In the genomic region with DNA sequence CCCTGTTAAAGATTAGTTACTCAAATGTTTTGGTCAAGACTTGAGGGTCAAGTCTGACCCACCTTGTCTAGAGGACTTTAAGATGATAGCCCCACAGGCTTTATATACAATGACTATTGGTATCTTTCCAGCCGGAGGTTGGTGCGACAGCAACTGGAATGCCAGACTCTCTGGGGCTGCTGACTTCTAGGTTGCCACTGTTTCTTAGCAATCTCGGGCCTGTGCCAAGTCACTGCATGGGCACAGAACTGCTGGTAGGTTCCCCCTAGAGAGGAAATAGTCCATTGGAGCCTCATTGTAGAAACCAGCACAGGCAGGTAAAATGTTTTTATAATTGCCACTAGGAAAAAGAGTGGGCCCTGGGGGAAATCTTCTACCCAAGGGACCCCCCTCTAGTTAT, we compare ENCODE assay signal across 21 mouse cellular contexts. TPM values are rescaled to one million over a fixed set of nuclear protein-coding genes. Genes with fewer than 3 reads are reported as not detected.
A peak's percentile ranks its signal among the peaks of the same experiment; 100 is the strongest.
DNase-seq lines count a peak whose midpoint lies in the region; ATAC-seq lines count a peak whose summit lies in the region.
"Had no signal": no experiment of that assay in that cellular context is flagged by ENCODE, and none has a peak within 500 bp of the region (broad histone marks: within the 10 kb centered on the region; RNA-seq: fewer than 3 reads in every experiment).

No protein-coding gene starts in this region.

- no peaks in the 10 kb centered on the region for H3K27me3 ChIP-seq in embryonic facial prominence, embryonic 14.5 days (replicated peaks; ENCODE audit: control insufficient read depth, insufficient read depth, low read length)
- H3K27me3 ChIP-seq in embryonic facial prominence, embryonic 10.5 days (replicated peaks; ENCODE audit: low read depth, poor library complexity, severe bottlenecking), result no peaks in the 10 kb centered on the region
- H3K27me3 ChIP-seq in kidney, embryonic 15.5 days, result no peaks in the 10 kb centered on the region
- H3K27me3 ChIP-seq: hindbrain, embryonic 15.5 days; limb, embryonic 12.5 days; midbrain, embryonic 15.5 days had no signal

- no peak overlapping the region for H3K4me3 ChIP-seq in embryonic facial prominence, embryonic 14.5 days (ENCODE audit: low read depth, low read length)
- no peak overlapping the region for H3K4me3 ChIP-seq in embryonic facial prominence, embryonic 10.5 days
- no peak overlapping the region for H3K4me3 ChIP-seq in kidney, embryonic 15.5 days (replicated peaks)
- H3K4me3 ChIP-seq: hindbrain, embryonic 15.5 days; limb, embryonic 12.5 days; liver, embryonic 15.5 days; midbrain, embryonic 15.5 days had no signal

- DNase-seq in embryonic facial prominence, embryonic 14.5 days (ENCODE audit: low spot score), result peak; percentile 41
- no peak for DNase-seq in embryonic facial prominence, embryonic 10.5 days (ENCODE audit: low spot score)
- DNase-seq in kidney, adult 18-20 months, result peak; percentile 33
- DNase-seq in kidney, adult 9 months, result peak; percentile 35
- DNase-seq in kidney, postnatal 36 days, result peak; percentile 40 to 52
- no peak for DNase-seq in layer of hippocampus, adult 9-11 months
- DNase-seq: cerebellum, adult 8-10 months; cerebellum, postnatal 25 days; gastrocnemius, postnatal 14 days; lung, embryonic 14.5 days; lung, postnatal 14 days; spleen, adult 18-20 months; thymus, postnatal 14 days had no signal

- H3K9me3 ChIP-seq in embryonic facial prominence, embryonic 14.5 days (ENCODE audit: control insufficient read depth, low read length), result no peaks in the 10 kb centered on the region
- H3K9me3 ChIP-seq in embryonic facial prominence, embryonic 10.5 days, result no peaks in the 10 kb centered on the region
- no peaks in the 10 kb centered on the region for H3K9me3 ChIP-seq in kidney, embryonic 15.5 days (replicated peaks)
- H3K9me3 ChIP-seq: hindbrain, embryonic 15.5 days; limb, embryonic 12.5 days; liver, embryonic 15.5 days; midbrain, embryonic 15.5 days had no signal

- no peak overlapping the region for H3K4me2 ChIP-seq in embryonic facial prominence, embryonic 14.5 days (ENCODE audit: low read depth, low read length)
- no peak overlapping the region for H3K4me2 ChIP-seq in kidney, embryonic 15.5 days
- H3K4me2 ChIP-seq: heart, embryonic 11.5 days; hindbrain, embryonic 15.5 days; limb, embryonic 12.5 days; liver, embryonic 15.5 days; lung, embryonic 14.5 days; midbrain, embryonic 15.5 days had no signal

- 68% methylated on average over 3 of the region's 3 CpGs for WGBS in embryonic facial prominence, embryonic 14.5 days
- WGBS in embryonic facial prominence, embryonic 10.5 days, result 82% methylated on average over 3 of the region's 3 CpGs
- WGBS in kidney, embryonic 15.5 days, result 90% methylated on average over 3 of the region's 3 CpGs

- no peak overlapping the region for H3K9ac ChIP-seq in embryonic facial prominence, embryonic 14.5 days (ENCODE audit: low read depth, low read length)
- H3K9ac ChIP-seq in kidney, embryonic 15.5 days, result no peak overlapping the region
- H3K9ac ChIP-seq: hindbrain, embryonic 15.5 days; limb, embryonic 12.5 days; liver, embryonic 15.5 days; lung, embryonic 14.5 days; midbrain, embryonic 15.5 days had no signal

- H3K36me3 ChIP-seq in embryonic facial prominence, embryonic 14.5 days (ENCODE audit: control insufficient read depth, insufficient read depth, low read length), result no peaks in the 10 kb centered on the region
- H3K36me3 ChIP-seq in embryonic facial prominence, embryonic 10.5 days (replicated peaks), result no peaks in the 10 kb centered on the region
- H3K36me3 ChIP-seq in kidney, embryonic 15.5 days, result no peaks in the 10 kb centered on the region
- H3K36me3 ChIP-seq: hindbrain, embryonic 15.5 days; limb, embryonic 12.5 days; liver, embryonic 15.5 days; midbrain, embryonic 15.5 days had no signal

- no peaks in the 10 kb centered on the region for H3K4me1 ChIP-seq in embryonic facial prominence, embryonic 14.5 days (ENCODE audit: control insufficient read depth, insufficient read depth, low read length)
- H3K4me1 ChIP-seq in embryonic facial prominence, embryonic 10.5 days, result peaks cover 9% of the 10 kb centered on the region
- peaks cover 6% of the 10 kb centered on the region; the same call in 1 of the 2 replicates for H3K4me1 ChIP-seq in kidney, embryonic 15.5 days
- H3K4me1 ChIP-seq: liver, embryonic 15.5 days had no signal

- ATAC-seq in embryonic facial prominence, embryonic 14.5 days (ENCODE audit: low read depth), result no peak
- no peak for ATAC-seq in kidney, embryonic 15.5 days (replicated peaks; ENCODE audit: low FRiP score)
- ATAC-seq: CD4-positive, CD25-positive, alpha-beta regulatory T cell, adult 4 months; forebrain, embryonic 14.5 days; midbrain, embryonic 15.5 days had no signal

- H3K27ac ChIP-seq in embryonic facial prominence, embryonic 14.5 days (replicated peaks; ENCODE audit: low read depth, low read length), result no peak overlapping the region
- H3K27ac ChIP-seq in embryonic facial prominence, embryonic 10.5 days (replicated peaks), result no peak overlapping the region
- H3K27ac ChIP-seq in kidney, embryonic 15.5 days, result no peak overlapping the region
- H3K27ac ChIP-seq: hindbrain, embryonic 15.5 days; limb, embryonic 12.5 days; liver, embryonic 15.5 days; midbrain, embryonic 15.5 days had no signal

RNA-seq across cellular contexts. Expression of a gene that starts 3.8 kb away (rescaled TPM):
- polyA plus RNA-seq in embryonic facial prominence, embryonic 14.5 days (2014; fragmentation: Nextera tagmentation; extraction: Ambion mirVana), result 33.3 and 35.8 TPM in 2 replicates
- polyA plus RNA-seq in embryonic facial prominence, embryonic 10.5 days (2016; fragmentation: Nextera tagmentation; extraction: Ambion mirVana), result 24.0 and 24.4 TPM in 2 replicates
- 18.5 and 20.9 TPM in 2 replicates for polyA plus RNA-seq in kidney, embryonic 15.5 days (2015; fragmentation: Nextera tagmentation; extraction: Ambion mirVana)

Comparison
In these comparisons a context has a peak if more than half of its experiments do, and no peak if none do; other contexts are left out.
1. DNase-seq: peak in embryonic facial prominence, embryonic 14.5 days (single experiment), kidney, adult 18-20 months (single experiment), kidney, adult 9 months (single experiment) and kidney, postnatal 36 days (2 of 2); none in embryonic facial prominence, embryonic 10.5 days (single experiment) and layer of hippocampus, adult 9-11 months (single experiment).